Mouse (Mus musculus): Measurements from ENCODE around the gene Kcnmb3. TPM values are rescaled to one million over a fixed set of nuclear protein-coding genes. Genes with fewer than 3 reads are reported as not detected.
"Not testable (repeated sequence)": the region's sequence is repeated elsewhere in the genome, so short reads cannot be mapped to it uniquely, and the experiment has no call there.

Kcnmb3 gene
- total RNA-seq, 2 experiments from 2014 or later, result 0.41 TPM; not detected in 1

GRCm38 (mm10) chr3:32437297-32437696 lies 54.7 kb downstream of the Kcnmb3 start:
- no peak for DNase-seq (ENCODE audit: low spot score in 2 of 2)

DNA sequence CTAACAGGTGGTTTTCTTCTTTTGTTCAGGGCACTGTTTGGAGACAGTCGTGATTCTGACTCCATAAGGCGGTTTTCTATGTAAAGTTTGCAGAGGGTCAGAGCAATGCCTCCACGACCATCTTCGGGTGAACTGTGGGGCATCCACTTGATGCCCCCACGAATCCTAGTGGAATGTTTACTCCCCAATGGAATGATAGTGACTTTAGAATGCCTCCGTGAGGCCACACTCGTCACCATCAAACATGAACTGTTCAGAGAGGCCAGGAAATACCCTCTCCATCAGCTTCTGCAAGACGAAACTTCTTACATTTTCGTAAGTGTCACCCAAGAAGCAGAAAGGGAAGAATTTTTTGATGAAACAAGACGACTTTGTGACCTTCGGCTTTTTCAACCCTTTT lies 55.9 kb downstream of the Kcnmb3 start:
- no peak for DNase-seq (ENCODE audit: low spot score in 2 of 2)

DNA sequence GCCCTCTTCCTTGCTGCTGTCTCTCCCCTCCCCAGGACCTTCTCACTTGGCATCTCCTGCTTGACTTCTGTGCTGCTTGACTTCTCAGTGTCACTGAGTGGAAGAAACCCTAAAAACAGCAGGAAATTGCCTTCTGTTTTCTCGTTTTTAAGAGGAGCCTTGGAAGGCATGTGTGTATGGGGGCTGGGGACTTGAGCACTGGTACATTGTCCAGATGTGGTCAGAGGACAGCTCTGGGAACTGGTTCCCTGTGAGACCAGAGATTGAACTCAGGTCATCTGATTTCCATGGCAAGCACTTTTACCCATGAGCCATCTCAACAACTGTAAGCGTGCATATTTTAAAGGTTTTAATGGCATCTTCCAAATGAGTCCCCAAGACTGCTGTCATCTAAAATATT lies 58.0 kb downstream of the Kcnmb3 start:
- no peak for DNase-seq (ENCODE audit: low spot score in 2 of 2)

DNA sequence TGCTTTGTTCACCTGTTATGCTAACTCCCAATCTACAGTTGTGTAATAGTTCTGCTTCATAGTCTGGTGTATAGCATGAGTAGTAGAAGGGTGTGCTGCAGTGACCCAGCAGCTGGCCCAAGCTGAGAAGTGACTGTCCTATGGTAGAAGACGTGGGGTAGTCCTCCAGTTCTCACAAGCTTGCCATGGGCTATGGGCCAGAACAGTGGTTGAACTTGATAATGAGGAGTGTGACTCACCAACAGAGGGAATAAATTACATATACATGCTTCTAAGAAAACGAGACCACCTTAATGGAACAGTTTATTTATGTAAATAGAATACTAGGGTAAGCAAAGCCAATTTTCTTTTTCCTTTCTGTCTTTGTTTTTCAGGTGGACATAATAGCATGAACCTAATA lies 61.6 kb downstream of the Kcnmb3 start:
- DNase-seq (ENCODE audit: low spot score in 2 of 2), result no peak

DNA sequence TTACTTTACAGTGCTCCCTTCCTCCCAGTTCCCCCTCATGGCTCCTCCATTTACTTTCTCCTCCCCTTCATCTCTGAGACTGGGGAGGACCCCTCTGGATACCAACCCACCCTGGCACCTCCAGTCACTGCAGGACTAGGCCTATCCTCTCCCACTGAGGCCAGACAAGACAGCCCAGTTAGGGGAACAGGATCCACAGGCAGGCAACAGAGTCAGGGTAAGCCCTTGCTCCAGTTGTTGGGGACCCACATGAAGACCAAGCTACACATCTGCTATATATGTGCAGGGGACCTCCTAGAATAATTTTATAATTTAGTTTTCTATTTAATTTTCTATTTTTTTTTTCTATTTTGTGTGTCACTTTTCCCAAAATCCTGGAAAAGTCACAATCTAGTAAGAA lies 62.7 kb downstream of the Kcnmb3 start:
- not testable (repeated sequence) for DNase-seq (ENCODE audit: low spot score in 2 of 2)

- DNase-seq (ENCODE audit: low spot score in 2 of 2), result peak in 1 of 2 experiments; percentile 33
Measured at GRCm38 (mm10) chr3:32428921-32429320, 63.1 kb downstream of the Kcnmb3 start.

- no peak for DNase-seq (ENCODE audit: low spot score in 2 of 2)
Measured at GRCm38 (mm10) chr3:32428361-32428760, 63.7 kb downstream of the Kcnmb3 start.

GRCm38 (mm10) chr3:32427695-32428094 lies 64.3 kb downstream of the Kcnmb3 start:
- no peak for DNase-seq (ENCODE audit: low spot score in 2 of 2)

Other genes with a start within 250 kb of the Kcnmb3 start
- gene Zmat3, start 126.2 kb downstream of the Kcnmb3 start, total RNA-seq (2021), result 10 to 100 TPM; 12.7 to 15.5 TPM
- gene Pik3ca, start 94.6 kb downstream of the Kcnmb3 start, total RNA-seq (2021), result 10 to 100 TPM; 58.8 to 62.8 TPM
- 10 to 100 TPM; 28.9 to 38.0 TPM for gene Zfp639, start 18.0 kb upstream of the Kcnmb3 start, total RNA-seq (2021)
- gene Mfn1, start 37.2 kb upstream of the Kcnmb3 start, total RNA-seq (2021), result 100 to 1,000 TPM in 1 of 2 experiments, 10 to 100 TPM in 1; 84.5 to 115 TPM
- 10 to 100 TPM; 39.1 to 39.5 TPM for gene Gnb4, start 124.4 kb upstream of the Kcnmb3 start, total RNA-seq (2021)
- gene Actl6a, start 214.1 kb upstream of the Kcnmb3 start, total RNA-seq (2021), result 10 to 100 TPM; 37.9 to 38.5 TPM
- gene Ndufb5, start 244.8 kb upstream of the Kcnmb3 start, total RNA-seq (2021), result 100 to 1,000 TPM; 304 to 308 TPM
- 10 to 100 TPM; 29.5 to 39.7 TPM for gene Mrpl47, start 245.4 kb upstream of the Kcnmb3 start, total RNA-seq (2021)

Data from gastrocnemius, postnatal 4 days (tissue).